Mouse (Mus musculus) lung, embryonic 15.5 days (tissue): ENCODE measurements around the gene Tas2r129. TPM values are rescaled to one million over a fixed set of nuclear protein-coding genes. Genes with fewer than 3 reads are reported as not detected.
"Not testable (repeated sequence)": the region's sequence is repeated elsewhere in the genome, so short reads cannot be mapped to it uniquely, and the experiment has no call there.

Experiments
- ATAC-seq: fragments of 200-750 bp; cut with Nextera tagmentation; 2 replicates; pipeline ENCODE4 v1.8.0; 2017; ENCODE audit warnings: moderate number of reproducible peaks, borderline replicate concordance; ENCODE audit not compliant: low FRiP score, low TSS enrichment; ENCODE audit errors: extremely low read depth
- H3K27ac ChIP-seq: fragments of 300-500 bp; sonication (generic); 2 replicates; pipeline ENCODE4 v1.5.1; 2015; ENCODE audit warnings: moderate library complexity, mild to moderate bottlenecking, inconsistent platforms
- H3K27me3 ChIP-seq: fragments of 300-500 bp; sonication (generic); 2 replicates; pipeline ENCODE4 v1.6.1; 2015; ENCODE audit warnings: inconsistent platforms
- H3K36me3 ChIP-seq: fragments of 300-500 bp; sonication (generic); 2 replicates; pipeline ENCODE4 v1.6.1; 2015; ENCODE audit warnings: inconsistent platforms
- H3K4me1 ChIP-seq: fragments of 300-500 bp; sonication (generic); 2 replicates; pipeline ENCODE4 v1.6.1; 2015; ENCODE audit warnings: inconsistent platforms
- H3K4me2 ChIP-seq: fragments of 300-500 bp; sonication (generic); 2 replicates; pipeline ENCODE4 v1.6.1; 2015; ENCODE audit warnings: inconsistent platforms, mild to moderate bottlenecking, moderate library complexity
- H3K4me3 ChIP-seq: fragments of 300-500 bp; sonication (generic); 2 replicates; pipeline ENCODE4 v1.5.1; 2015; ENCODE audit warnings: mild to moderate bottlenecking, inconsistent platforms
- H3K9ac ChIP-seq: fragments of 300-500 bp; sonication (generic); 2 replicates; pipeline ENCODE4 v1.6.1; 2015; ENCODE audit warnings: inconsistent platforms
- H3K9me3 ChIP-seq: fragments of 300-500 bp; sonication (generic); 2 replicates; pipeline ENCODE4 v1.6.1; 2016; ENCODE audit warnings: inconsistent platforms
- WGBS: fragments of 180-500 bp; shearing (Covaris S2); methylation state at CpG from one replicate; pipeline ENCODE4 v1.1.7; 2015; 5-methylcytosine and 5-hydroxymethylcytosine counted together
- polyA plus RNA-seq: library from polyadenylated mRNA; unstranded; fragments of >200 nt; fragmentation: Nextera tagmentation; extraction: Ambion mirVana; gene quantifications from 2 replicates; pipeline ENCODE4 v1.2.1, GENCODE M21; 2015

Gene Tas2r129
- not detected in 2 replicates for polyA plus RNA-seq

GRCm38 (mm10) chr6:132950802-132951201 is at the start of gene Tas2r129:
TSS of gene Tas2r129 (plus strand) at chr6:132951102.
- Histone ChIP-seq H3K27ac (no peak within 1 kb of the TSS), H3K4me3 (no peak within 1 kb of the TSS)
- ATAC-seq: no peak

GRCm38 (mm10) chr6:132909351-132909750 is 41.6 kb upstream of the Tas2r129 start, which contains the start of gene Tas2r125:
TSS of gene Tas2r125 (plus strand) at chr6:132909651.
- 83% methylated on average over 3 of the region's 3 CpGs for WGBS
- H3K9ac ChIP-seq: no peak within 1 kb of the TSS
- no peak within 1 kb of the TSS for H3K27ac ChIP-seq
- H3K4me2 ChIP-seq: no peak within 1 kb of the TSS
- H3K4me3 ChIP-seq: no peak within 1 kb of the TSS
- H3K36me3 ChIP-seq: no peaks in the 10 kb centered on the region
- H3K27me3 ChIP-seq: no peaks in the 10 kb centered on the region
- H3K9me3 ChIP-seq: no peaks in the 10 kb centered on the region
- ATAC-seq: no peak
- H3K4me1 ChIP-seq: no peaks in the 10 kb centered on the region

More at GRCm38 (mm10) chr6:132950802-132951201, at the start of gene Tas2r129:
- Histone ChIP-seq H3K4me1 (no peaks in the 10 kb centered on the region), H3K36me3 (no peaks in the 10 kb centered on the region), H3K9me3 (no peaks in the 10 kb centered on the region), H3K9ac (no peak within 1 kb of the TSS), H3K27me3 (no peaks in the 10 kb centered on the region), H3K4me2 (no peak within 1 kb of the TSS)
- 71% methylated on average over 2 of the region's 2 CpGs for WGBS

GRCm38 (mm10) chr6:132941376-132941775 is 9.5 kb upstream of the Tas2r129 start:
- not testable (repeated sequence) for ATAC-seq, H3K36me3 ChIP-seq, H3K4me2 ChIP-seq, H3K27ac ChIP-seq, H3K9me3 ChIP-seq, H3K4me1 ChIP-seq, H3K9ac ChIP-seq, H3K4me3 ChIP-seq, H3K27me3 ChIP-seq

GRCm38 (mm10) chr6:132957819-132958218 is 6.9 kb downstream of the Tas2r129 start, which contains the start of gene Tas2r131:
TSS of gene Tas2r131 (minus strand) at chr6:132957919.
- WGBS: 58% methylated on average over 1 of the region's 1 CpGs
- H3K27me3 ChIP-seq: no peaks in the 10 kb centered on the region
- H3K4me1 ChIP-seq: no peaks in the 10 kb centered on the region
- ATAC-seq: no peak
- no peak within 1 kb of the TSS for H3K4me2 ChIP-seq
- no peaks in the 10 kb centered on the region for H3K9me3 ChIP-seq
- no peak within 1 kb of the TSS for H3K4me3 ChIP-seq
- H3K9ac ChIP-seq: no peak within 1 kb of the TSS
- no peaks in the 10 kb centered on the region for H3K36me3 ChIP-seq
- no peak within 1 kb of the TSS for H3K27ac ChIP-seq

GRCm38 (mm10) chr6:132980865-132981264 is 30.0 kb downstream of the Tas2r129 start, which contains the start of gene Tas2r109:
TSS of gene Tas2r109 (minus strand) at chr6:132980965.
- H3K27me3 ChIP-seq: no peaks in the 10 kb centered on the region
- no peak within 1 kb of the TSS for H3K4me2 ChIP-seq
- no peaks in the 10 kb centered on the region for H3K9me3 ChIP-seq
- no peaks in the 10 kb centered on the region for H3K4me1 ChIP-seq
- no peak within 1 kb of the TSS for H3K4me3 ChIP-seq
- WGBS: 76% methylated on average over 2 of the region's 2 CpGs
- H3K9ac ChIP-seq: no peak within 1 kb of the TSS
- no peak for ATAC-seq
- H3K27ac ChIP-seq: no peak within 1 kb of the TSS
- H3K36me3 ChIP-seq: no peaks in the 10 kb centered on the region

Other genes starting within 250 kb of the Tas2r129 start
- gene Tas2r122, start 239.2 kb upstream of the Tas2r129 start, polyA plus RNA-seq: not detected in 2 replicates
- gene Tas2r115, start 213.1 kb upstream of the Tas2r129 start, polyA plus RNA-seq: not detected in 2 replicates
- gene Tas2r124, start 196.4 kb upstream of the Tas2r129 start, polyA plus RNA-seq: not detected in 2 replicates
- not detected in 2 replicates for gene Tas2r102, start 189.0 kb upstream of the Tas2r129 start, polyA plus RNA-seq
- not detected in 2 replicates for gene Tas2r136, start 172.9 kb upstream of the Tas2r129 start, polyA plus RNA-seq
- gene Tas2r117, start 148.3 kb upstream of the Tas2r129 start, polyA plus RNA-seq: not detected in 2 replicates
- gene Tas2r123, start 104.0 kb upstream of the Tas2r129 start, polyA plus RNA-seq: not detected in 2 replicates
- not detected in 2 replicates for gene Tas2r116, start 95.7 kb upstream of the Tas2r129 start, polyA plus RNA-seq
- not detected in 2 replicates for gene Tas2r110, start 83.1 kb upstream of the Tas2r129 start, polyA plus RNA-seq
- not detected in 2 replicates for gene Tas2r113, start 58.1 kb upstream of the Tas2r129 start, polyA plus RNA-seq
- not detected in 2 replicates for gene Tas2r125, start 41.5 kb upstream of the Tas2r129 start, polyA plus RNA-seq
- gene Tas2r131, start 6.8 kb downstream of the Tas2r129 start, polyA plus RNA-seq: not detected in 2 replicates
- gene Tas2r109, start 29.9 kb downstream of the Tas2r129 start, polyA plus RNA-seq: not detected in 2 replicates
- not detected in 2 replicates for gene Tas2r103, start 86.0 kb downstream of the Tas2r129 start, polyA plus RNA-seq
- gene Tas2r140, start 104.7 kb downstream of the Tas2r129 start, polyA plus RNA-seq: not detected in 2 replicates
- 79.6 and 79.8 TPM in 2 replicates for gene Smim10l1, start 153.8 kb downstream of the Tas2r129 start, polyA plus RNA-seq